Mouse (Mus musculus) adrenal gland, adult 18-20 months (tissue): ENCODE measurements at regions not wholly inside any gene's neighbourhood (a gene's known extent, or its start where the extent isn't known, plus 50 kb on each side); places are given as distances from the start of the nearest gene placed in this dataset.

Experiments
- DNase-seq, 2 experiments: peaks; one replicate each; pipeline ENCODE4 v3.0.0; 2021 to 2022; ENCODE audit warnings: low spot score in 2 of 2

DNA sequence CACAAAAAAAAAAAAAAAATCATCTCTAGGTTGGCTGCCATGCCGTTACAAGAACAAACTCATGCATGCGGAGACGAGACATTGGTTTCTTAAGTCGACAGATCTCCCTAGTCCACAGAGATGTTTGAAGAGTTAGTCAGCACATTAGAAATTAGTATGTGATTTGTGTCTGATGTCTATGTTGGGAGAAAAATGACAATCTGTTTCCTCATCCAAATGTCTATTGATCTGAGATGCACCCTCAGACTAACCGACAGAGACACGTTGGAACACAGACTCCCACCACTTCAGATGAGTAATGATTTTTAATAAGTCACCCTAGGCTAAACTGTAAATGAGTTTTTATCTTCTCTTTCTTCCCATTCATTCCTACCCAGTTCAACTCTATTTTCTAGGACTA lies 506.9 kb downstream of the Epha4 start:
- no peak for DNase-seq

DNA sequence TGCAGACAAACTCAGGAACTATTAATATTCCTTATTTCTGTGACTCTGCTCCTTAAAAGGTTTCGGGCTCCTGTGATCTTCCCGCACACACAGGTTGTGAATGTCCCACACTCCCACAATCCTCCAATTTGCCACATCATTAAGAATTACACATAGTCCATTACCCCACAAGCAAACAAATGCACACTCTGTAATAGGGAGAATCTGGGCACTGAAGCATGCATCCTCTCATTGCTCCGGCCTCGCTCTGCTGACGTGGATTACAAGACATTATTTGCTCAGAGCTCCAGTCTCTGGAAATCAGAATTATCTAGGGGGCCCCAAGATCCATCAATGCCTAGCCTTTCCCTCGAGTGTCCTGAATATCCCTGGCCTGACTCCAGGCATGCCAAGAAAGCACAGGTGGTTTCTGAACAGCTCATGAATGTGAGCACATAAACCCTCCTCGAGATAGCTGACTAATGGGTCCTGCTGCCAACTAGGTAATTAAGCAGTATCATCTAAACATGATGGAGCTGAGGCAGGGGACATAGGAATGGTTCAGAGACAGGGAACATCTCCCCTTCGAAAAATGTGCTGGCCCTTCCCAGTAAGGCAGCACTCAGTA lies 504.2 kb downstream of the Epha4 start:
- DNase-seq = no peak

DNA sequence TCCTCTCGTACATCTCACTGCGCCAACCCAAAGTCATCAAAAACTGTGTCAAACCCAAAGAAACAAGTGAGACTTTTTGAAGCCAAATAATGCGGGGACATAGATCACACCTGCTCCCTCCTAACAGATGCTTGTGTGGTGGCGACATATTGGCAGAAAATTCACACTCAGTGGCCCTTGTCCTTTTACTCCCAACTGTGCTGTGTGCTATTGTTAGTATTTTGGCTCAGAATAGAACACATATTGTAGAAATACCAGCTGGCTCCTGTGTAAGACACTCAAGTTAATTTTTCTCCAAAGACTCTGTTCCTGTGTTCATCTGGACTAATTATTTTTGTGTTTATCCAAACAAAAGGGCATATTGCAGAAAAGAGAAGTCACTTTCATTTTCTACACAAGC lies 487.2 kb downstream of the Epha4 start:
- no peak for DNase-seq

DNA sequence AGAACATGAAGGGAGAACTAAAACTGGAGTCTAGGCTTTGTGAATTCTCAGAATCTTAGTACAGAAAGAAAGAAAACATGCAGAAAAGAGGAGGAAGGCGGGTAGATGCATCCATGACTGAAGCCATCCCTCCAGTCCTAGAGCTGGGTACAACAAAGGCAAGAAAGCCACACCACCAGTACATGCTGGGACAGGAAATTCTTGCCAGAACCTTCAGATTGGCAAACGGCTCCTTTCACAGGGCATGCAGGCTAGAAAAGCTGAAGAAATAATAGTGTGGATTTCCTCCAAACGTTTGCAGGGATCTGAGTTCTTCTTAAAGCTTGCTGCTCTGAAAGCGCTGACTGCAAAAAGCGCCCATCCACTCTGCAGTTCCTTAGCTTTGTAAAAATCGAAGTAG lies 486.7 kb downstream of the Epha4 start:
- no peak for DNase-seq

DNA sequence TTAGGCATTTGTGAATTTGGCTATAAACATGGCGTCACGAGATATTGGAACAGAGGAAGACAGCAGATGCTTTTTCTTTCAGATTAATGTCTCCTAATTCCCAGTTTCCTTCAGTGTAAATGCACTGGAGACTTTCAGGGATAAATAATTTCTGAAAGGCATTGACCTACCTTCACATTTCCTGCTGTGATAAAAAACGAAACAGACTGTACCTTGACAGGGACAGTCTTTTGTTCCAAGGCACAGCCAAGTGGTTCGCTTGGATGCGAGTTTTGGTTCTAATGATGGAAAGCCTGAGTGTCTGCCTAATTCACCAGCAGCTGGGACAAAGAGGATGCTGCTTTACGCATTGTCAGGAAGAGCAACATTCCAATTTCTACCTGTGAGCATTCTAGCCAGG lies 485.8 kb downstream of the Epha4 start:
- DNase-seq = no peak

DNA sequence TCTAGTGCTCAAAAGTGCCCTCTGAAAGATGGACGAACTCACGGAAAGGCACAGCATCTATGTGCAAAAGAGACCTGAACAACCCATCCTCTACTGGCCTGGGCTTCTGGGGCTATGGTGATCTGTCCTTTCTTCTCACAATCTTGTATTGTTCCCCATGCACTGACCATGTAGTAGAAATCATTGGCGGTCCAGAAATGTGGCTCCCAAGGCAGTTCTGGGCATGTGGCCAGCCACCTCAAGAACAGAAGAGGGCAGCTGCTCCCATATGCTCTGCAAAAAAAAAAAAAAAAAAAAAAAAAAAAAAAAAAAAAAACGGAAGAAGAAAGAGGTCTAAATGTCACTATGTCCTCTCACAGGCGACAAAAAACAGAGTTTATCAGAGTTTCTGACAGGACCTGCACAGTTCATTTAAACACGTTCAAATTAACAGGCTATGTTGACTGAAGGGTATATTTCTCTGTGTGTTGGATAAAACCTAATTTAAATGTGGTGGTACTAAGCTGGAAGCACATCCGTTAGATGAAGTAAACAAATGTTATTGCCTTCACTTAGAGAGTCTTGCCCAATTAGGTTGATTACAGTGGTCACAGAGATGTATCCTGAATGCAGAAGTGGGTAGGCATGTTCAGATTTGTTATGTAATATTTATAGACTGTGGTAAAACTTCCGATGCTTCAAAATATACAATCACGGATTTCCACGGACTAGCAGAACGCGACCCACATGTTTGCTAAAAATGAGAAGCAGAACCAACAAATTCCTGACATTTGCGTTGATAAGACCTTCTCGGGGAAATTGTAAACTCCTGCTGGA lies 470.9 kb downstream of the Epha4 start:
- peak in 1 of 2 experiments; percentile 22 for DNase-seq

DNA sequence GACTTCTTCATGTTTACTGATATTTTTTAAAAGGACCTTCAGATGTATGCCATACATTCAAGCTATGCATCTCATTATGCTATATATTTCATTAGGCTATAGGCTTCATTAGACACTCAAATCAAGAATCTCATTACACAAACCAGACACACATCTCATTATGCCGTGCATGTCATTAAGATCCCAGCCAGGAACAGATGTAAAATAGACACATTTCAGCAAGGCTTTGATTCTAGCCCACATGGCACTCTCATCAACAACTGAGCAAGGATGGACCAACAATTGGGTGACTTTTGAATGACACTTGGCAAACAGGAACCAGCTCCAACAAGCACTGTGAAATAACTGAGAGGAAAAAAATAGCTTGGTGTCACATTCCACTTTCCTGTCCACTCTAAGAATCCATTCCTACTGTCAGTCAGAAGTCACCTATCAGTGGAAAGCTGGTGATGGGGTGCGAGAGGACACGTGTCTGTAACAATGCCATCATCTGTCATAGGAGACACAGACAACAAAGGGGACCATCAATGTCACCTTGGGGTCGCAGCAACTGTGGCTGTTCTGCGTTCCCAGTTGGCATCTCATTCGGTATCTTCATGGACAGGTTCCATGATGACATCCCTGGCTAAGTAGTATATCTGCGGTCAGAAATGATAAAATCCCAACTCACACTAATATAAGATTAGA lies 466.0 kb downstream of the Epha4 start:
- no peak for DNase-seq

DNA sequence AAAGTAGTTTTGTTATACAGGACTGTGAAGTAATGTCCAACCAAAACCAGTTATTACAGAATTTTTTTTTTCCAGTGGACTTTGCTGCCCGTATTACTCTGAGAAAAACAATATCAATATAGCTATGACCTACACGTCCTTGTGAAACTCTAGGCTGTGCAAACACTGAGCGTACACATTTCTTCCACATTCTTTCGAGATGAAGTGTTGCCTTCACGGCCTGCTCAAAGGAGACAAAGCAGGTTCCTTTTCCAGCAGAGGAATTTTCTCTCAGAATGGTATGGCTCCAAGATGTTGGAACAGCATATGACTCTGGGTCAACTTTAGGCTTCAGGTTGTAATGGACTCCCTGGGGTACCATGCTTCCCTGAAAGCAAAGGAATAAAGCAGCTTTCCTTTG lies 463.6 kb downstream of the Epha4 start:
- DNase-seq = no peak

DNA sequence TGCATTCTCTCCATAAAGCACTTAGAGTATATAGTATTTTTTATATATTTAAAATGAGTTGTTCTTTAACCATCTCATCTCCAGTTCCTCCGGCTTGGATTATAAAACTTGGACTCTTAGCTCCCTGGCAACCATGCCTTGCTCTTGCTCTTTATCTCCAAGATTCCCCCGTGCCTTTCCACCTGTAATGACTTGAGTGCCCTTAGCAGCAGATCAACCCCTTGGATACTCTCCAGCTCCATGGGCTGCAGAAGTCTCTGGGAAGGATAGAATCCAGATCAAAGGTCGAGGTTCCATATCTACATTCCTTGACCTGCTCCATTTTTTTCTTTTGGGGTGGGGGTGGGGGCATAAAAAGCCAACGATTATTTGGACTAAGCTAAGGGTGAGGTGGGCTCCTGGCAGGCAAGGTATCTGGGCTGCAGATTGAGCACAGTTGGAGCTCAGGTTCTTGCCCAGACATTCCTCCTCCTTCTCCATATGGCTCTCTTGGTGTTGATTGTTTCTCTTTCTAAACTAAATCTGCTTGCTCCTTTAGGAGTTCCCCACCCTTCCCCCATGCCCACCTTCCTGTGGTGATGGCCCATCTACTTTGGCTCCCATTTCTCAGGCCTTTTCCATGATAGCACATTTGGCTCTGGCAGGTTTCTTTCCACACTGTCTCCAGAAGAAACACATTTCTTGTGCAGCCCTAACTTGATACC lies 460.9 kb downstream of the Epha4 start:
- DNase-seq = no peak

DNA sequence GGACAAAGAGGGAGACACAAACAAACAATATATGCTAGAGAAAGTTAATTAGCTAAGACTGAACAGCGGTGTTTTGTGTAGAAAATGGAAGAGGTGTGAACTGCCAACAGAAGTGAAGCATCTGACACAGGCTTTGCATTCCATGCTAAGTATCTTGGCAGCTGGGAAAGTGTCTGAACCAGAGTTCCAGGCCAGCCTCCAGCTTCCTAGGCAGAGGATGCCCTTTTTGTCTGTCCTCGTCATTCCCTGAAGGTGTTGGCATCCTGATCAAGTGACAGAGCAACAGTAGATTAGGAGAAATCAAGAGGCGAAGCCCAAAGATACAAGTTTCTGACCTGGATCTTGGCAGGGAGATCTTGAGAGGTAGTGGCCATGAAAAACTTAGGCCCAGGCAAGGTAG lies 452.4 kb downstream of the Epha4 start:
- no peak for DNase-seq

DNA sequence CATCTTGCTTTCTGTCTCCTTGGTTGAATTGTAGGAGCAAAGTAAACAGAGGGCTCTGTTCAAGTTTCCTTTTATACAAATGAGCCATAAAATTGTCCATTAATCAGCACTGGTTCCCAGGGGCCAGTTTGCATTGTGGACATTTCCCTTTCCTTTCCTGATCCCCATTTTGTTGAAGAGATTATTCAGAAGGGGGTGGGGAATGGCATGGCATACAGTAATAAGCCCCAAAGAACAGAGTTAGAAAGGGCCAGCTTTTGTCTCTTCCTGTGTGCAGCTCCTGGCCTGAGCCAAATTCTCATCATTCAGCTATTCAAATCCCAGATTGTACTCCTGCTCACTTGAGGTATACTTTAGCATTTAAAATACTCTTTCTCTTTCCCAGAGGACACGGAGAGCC lies 441.8 kb downstream of the Epha4 start:
- no peak for DNase-seq

DNA sequence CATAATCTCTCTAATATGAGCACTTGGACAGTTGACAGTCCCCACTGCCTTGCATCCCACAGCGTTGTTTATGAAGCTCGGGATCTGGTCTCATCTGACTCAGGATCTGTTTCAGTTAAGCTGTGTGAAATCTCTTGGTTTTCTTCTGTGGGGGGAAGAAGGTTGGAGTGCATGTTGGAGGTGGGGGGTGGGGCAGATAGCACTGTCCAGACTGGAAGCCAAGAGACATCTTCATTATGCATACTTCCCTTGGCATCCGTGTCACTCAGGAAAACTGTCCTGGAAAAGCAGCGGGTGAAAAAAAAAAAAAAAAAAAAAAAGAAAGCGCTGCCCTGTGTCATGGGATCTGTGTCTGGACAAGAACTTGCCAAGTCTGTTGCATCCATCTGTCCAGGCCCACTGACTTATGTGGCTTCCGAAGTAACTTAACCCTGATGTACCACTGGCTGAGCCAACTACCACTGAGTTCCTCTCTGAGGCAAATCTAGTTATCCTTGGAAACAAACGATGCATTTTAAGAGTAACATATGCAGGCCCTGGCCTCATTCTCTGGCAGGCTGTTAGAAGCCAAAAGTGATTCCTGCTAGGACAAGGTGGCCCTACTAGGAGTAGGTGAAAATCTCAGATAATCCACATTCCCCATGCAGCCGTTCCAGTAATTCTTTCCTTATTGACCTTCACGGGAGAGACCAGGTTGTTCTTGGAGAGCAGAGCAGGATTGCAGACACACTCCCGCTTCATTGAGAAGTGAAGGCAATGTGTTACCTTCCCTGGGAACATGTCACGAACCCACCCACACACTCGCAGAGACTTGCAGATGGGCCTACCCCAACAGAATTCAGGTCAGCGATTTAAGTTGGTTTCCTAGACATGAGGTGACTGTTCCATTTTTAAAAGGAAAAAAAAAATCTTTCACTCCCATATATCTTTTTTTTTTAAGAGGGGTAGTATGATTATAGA lies 439.7 kb downstream of the Epha4 start:
- no peak for DNase-seq

DNA sequence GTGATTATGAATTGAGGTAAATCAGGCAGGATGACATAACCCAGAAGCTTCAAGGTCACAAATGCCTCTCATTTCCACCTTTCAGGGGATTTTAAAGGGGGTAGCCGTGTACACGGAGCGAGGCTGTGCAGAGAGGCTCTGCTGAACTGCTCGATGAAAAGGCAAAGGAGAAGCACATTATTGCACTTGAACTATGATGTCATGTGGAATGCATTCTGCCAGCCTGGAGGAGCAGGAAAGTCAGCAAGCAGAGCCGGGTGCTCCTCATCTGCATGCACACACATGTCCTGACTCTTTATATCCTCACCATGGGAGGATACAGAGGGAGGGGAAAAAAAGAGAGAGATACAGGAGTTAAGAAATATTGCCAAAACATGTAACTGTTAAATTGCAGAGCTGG lies 434.1 kb downstream of the Epha4 start:
- DNase-seq = no peak

DNA sequence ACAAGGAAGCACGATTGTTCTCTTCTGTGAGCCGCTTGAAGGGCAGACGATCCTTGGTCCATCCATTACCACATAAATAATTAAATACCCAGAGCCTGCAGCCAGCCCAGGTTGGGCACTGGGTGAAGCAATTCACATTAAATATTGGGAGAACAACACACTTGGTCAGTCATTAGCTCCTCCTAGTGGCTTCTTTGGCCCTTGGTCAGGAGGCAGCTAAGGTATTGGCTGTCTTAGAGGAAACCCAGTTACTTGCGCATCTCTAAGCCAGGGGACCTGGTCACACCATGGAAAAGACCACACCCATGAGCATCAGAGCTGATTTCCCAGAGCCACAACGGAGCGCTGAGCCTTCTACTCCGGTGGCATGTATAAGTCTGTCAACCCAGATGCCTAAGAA lies 433.2 kb downstream of the Epha4 start:
- DNase-seq = no peak

DNA sequence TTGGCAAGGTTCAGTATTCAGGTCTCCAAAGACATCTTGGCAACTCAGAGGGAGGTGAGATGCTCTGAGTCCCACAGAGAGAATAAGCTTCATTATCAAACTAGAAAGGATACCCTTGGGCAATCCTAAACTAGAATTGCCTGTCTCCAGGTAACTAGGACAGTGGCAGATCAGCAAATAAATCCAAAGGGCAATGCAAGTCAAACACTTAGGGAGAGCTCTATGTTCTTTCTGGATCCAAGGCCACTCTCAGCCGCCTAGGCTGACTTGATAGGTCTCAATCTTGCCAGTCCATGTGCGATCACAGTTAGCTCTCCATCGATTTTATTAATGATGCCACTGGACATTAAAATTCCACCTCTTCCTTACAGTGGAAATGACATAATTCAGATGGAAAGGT lies 432.5 kb downstream of the Epha4 start:
- DNase-seq = no peak

DNA sequence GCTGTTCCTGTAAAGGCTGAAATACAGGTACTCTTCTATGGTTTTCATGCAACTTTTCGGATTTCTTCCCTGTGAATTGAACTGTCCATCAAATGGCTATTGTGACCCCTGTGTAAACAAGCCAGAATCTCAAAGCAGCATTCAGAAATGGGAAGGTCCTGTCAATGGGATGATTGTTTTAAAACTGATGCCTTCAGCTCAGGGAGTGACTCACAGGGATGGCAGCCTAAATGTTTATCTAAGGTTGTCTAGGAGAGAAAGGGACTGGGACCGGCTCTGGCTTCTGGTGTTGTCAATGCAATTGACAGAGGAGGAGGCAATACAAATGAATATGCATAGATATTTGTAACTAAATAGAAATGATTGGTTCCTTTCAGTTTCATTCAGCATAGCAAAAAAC lies 421.3 kb downstream of the Epha4 start:
- DNase-seq = no peak

DNA sequence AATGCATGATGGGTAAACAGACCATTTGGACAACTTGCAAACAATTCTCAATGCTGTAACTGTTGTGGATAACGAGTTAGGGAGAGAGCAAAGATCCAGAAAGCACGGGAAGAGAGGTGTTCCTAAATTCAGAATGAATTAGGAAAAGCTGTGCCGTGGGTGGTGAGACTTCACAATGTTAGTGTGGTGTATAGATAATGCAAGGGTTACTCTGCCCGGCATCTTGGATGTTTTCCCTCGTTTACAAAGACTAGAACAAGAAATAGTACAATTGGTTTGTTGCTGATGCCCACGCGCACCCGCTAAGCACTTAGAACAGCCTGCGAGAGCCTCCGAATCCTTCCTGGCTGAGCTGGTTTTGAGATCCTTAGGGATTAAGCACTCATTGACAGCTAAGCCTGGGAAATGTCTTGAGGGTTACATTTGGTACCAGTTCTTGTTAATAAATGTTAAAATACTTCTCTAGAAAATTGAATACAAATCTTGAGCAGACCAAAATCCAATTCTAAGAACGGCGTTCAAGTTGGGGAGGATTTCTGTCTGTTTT lies 413.1 kb downstream of the Epha4 start:
- no peak for DNase-seq

DNA sequence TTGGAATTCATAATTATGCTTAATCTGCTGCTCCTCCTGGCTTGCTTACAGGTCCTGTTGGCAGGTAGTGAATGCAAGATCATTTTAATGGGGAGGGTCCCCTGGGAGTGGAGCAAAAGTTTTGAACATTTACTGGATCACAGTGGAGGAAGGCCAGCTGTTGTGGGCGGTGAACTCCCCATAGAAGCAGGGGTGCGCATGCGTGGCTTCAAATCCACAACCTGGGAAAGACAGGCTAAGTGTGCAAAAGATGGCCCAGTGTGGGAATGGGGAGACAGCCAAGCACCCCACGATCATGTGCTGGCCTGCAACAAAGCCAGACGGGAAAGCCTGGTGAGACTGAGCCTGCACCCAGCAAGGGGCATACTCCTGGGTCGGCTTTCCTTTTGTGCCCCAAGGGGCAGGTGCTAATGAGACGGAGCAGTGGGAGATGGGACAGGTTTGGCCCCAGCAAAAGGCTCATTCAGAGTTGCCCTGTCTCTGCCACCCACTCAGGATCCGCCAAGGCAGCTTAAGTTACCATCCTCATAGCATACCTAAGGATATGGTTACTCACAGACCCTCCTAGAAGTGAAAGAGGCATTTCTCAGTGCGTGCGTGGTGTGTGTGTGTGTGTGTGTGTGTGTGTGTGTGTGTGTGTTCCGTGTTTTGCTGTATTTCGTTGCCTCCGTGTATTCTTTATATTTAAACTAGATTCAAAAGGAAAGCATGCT lies 412.3 kb downstream of the Epha4 start:
- DNase-seq = no peak

DNA sequence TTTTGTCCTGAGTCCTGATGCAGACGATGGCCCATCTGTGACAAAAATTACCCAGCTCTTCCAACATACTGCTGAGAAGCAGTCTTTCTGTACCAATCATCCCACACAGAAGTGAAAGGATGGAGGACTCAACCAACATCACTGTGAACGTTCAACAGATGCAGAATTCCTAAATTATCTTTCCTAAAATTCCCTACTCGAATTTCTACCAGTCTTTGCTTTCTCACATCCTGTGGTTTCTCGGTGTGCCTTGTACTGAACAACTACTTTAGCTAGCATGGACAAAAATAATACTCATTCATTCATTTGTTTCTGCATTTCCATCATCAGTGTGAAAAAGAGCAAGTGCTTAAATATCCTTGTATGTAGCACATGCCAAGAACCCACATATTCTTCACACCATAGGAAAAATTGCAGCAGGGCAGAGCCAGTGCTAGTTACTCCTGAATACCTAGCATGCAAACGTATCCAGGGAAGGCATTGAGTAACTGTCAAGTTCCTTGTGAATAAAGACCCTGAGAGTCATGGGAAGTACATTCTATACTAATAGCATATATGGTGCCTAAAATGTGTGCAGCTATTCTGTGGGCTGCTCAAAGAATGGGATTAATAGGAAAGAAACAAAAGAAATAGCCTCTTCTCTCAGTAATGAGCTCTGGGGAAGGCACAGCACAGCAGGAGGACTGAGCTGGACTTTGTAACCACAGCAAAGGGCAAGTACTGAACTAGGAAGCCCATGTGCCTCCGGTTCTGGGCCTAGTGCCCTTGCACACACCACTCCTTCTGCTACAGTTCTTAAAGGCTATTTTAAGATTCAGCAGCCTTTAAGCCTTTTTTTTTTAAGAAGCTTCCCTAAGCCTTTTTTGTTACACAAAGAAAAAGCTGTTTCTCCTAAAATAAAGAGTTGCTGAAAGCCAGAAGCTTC lies 404.8 kb downstream of the Epha4 start:
- no peak for DNase-seq
